Comparison of ENCODE assay signal across 1 mouse cellular context in the genomic region with DNA sequence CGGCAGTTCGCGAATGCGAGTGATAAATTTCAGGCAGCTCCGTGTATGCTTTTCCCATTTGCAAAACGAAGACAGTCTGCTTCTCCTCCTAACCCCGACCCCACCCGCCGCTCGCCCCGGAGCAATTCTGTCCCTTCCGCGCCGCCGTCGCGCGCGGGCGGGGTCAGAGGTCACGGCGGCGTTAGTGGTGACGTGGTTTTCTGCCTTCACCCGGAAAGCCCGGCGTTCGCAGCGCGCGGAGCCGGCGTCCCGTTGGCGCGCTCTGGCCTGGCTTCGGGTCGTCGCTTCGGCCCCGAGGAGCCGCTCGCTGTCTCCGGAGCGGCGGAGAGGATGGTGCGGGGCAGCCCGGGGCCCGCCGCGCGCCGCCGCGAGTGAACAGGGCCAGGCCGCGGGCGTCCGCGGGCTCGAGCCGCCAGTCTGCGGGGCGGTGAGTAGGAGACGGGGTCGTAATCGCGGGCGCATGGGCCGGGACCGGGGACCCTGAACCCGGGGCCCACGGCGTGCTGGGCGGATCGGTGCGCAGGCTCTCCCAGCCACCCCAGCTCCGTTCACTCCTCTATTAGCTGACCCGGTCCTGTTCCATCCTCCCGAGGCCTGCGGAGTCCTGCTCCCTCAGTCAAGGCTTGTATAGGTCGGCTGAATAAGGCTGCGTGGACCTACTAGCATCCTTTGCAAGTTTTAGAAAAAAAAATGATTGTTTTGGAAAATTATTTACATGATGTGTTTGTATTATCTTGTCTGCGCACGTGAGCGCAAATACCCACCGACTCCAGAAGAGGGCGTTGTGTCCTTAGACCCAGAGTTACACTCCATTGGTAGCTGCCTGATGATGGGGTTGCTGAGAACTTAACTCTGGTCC.
TF ChIP-seq lines count a peak whose summit lies in the region.

No protein-coding gene starts in this region.

TF ChIP-seq in CH12.LX, 34 proteins besides CTCF, POLR2A, EP300 and RAD21:
- TF ChIP-seq IRF4 (IDR thresholded peaks at IDR 0.05; ENCODE audit: low read depth, low read length) (peak; percentile 83), USF1 (IDR thresholded peaks at IDR 0.05; ENCODE audit: low read depth, low read length) (peak; percentile 10; the same call in 1 of the 2 replicates), POLR2AphosphoS2 (IDR thresholded peaks at IDR 0.05; ENCODE audit: low read depth, low read length) (peak; percentile 77; the same call in 1 of the 2 replicates), MEF2A (IDR thresholded peaks at IDR 0.05; ENCODE audit: borderline replicate concordance, low read depth, low read length) (peak; percentile 83), ZMIZ1 (IDR thresholded peaks at IDR 0.05; ENCODE audit: low read depth, low read length) (peak; percentile 87), GABPA (IDR thresholded peaks at IDR 0.05; ENCODE audit: insufficient replicate concordance, low read depth, low read length) (peak; percentile 48; the same call in 1 of the 2 replicates), TBP (conservative IDR thresholded peaks at IDR 0.05; ENCODE audit: low read depth, low read length) (no peak), NRF1 (IDR thresholded peaks at IDR 0.05; ENCODE audit: low read depth, low read length) (peak; percentile 59), CHD2 (IDR thresholded peaks at IDR 0.05; ENCODE audit: low read length) (peak; percentile 96), JUND (conservative IDR thresholded peaks at IDR 0.05; ENCODE audit: low read depth, low read length) (peak; percentile 45; the same call in 1 of the 2 replicates), BHLHE40 (IDR thresholded peaks at IDR 0.05; ENCODE audit: low read depth, low read length) (peak; percentile 100), SIN3A (IDR thresholded peaks at IDR 0.05; ENCODE audit: low read length) (peak; percentile 96), ZNF384 (IDR thresholded peaks at IDR 0.05; ENCODE audit: low read depth, low read length) (peak; percentile 15; the same call in 1 of the 2 replicates), HCFC1 (IDR thresholded peaks at IDR 0.05; ENCODE audit: low read depth, low read length) (peak; percentile 96), MAZ (IDR thresholded peaks at IDR 0.05; ENCODE audit: low read depth, low read length) (peak; percentile 100), ELF1 (IDR thresholded peaks at IDR 0.05; ENCODE audit: low read depth, low read length) (peak; percentile 97), MXI1 (IDR thresholded peaks at IDR 0.05; ENCODE audit: low read depth, low read length) (peak; percentile 78), UBTF (IDR thresholded peaks at IDR 0.05; ENCODE audit: low read depth, low read length) (no peak; the same call in 1 of the 2 replicates), PAX5 (IDR thresholded peaks at IDR 0.05; ENCODE audit: low read length) (no peak), MAFK (IDR thresholded peaks at IDR 0.05; ENCODE audit: insufficient replicate concordance, low read length) (peak; percentile 21; the same call in 1 of the 2 replicates), ETS1 (conservative IDR thresholded peaks at IDR 0.05; ENCODE audit: low read depth, low read length) (peak; percentile 32), ZC3H11A (IDR thresholded peaks at IDR 0.05; ENCODE audit: low read depth, low read length) (no peak), CHD1 (IDR thresholded peaks at IDR 0.05; ENCODE audit: low read depth, low read length) (peak; percentile 61; the same call in 1 of the 2 replicates), USF2 (conservative IDR thresholded peaks at IDR 0.05; ENCODE audit: low read depth, low read length) (no peak), SMC3 (IDR thresholded peaks at IDR 0.05; ENCODE audit: low read depth, low read length) (0 out of 2 replicates have a peak, but pooled peaks have one; percentile 6), ZKSCAN1 (IDR thresholded peaks at IDR 0.05; ENCODE audit: borderline replicate concordance, low read depth, low read length) (no peak), MYC (IDR thresholded peaks at IDR 0.05; ENCODE audit: low read depth, low read length) (peak; percentile 83), NELFE (IDR thresholded peaks at IDR 0.05; ENCODE audit: low read depth, low read length) (peak; percentile 80), E2F4 (IDR thresholded peaks at IDR 0.05; ENCODE audit: insufficient replicate concordance, low read depth, low read length) (peak; percentile 72; the same call in 1 of the 2 replicates), KAT2A (IDR thresholded peaks at IDR 0.05; ENCODE audit: insufficient replicate concordance, low read length) (peak; percentile 95), RCOR1 (conservative IDR thresholded peaks at IDR 0.05; ENCODE audit: low read depth, low read length) (0 out of 2 replicates have a peak, but pooled peaks have one; percentile 13), TCF12 (IDR thresholded peaks at IDR 0.05; ENCODE audit: low read depth, low read length) (peak; percentile 90), MAX (IDR thresholded peaks at IDR 0.05; ENCODE audit: low read length) (peak; percentile 87), JUN (IDR thresholded peaks at IDR 0.05; ENCODE audit: insufficient read depth, low read depth, low read length) (0 out of 2 replicates have a peak, but pooled peaks have one; percentile 21)
